Comparison of ENCODE assay signal across 8 mouse cellular contexts in genomic region chr11:96849681-96850467, GRCm38 (mm10). TPM values are rescaled to one million over a fixed set of nuclear protein-coding genes. Genes with fewer than 3 reads are reported as not detected.
DNase-seq lines count a peak whose midpoint lies in the region; ATAC-seq and TF ChIP-seq lines count a peak whose summit lies in the region.

Copz2 (plus strand) TSS chr11:96849870.

- DNase-seq in 3T3-L1 (ENCODE audit: low read depth, low spot score), result peak; percentile 43
- DNase-seq in adrenal gland, adult 2 months, result peak; percentile 83
- DNase-seq in hindbrain, embryonic 10.5 days (ENCODE audit: low spot score), result peak; percentile 66
- DNase-seq in midbrain, postnatal 0 days (ENCODE audit: low spot score), result no peak
- DNase-seq in right cerebral cortex, adult 18-20 months, result no peak
- no peak for DNase-seq in left cerebral cortex, adult 8-10 months (ENCODE audit: low spot score in 2 of 2)

- H3K4me3 ChIP-seq in forebrain, embryonic 16.5 days (replicated peaks; ENCODE audit: low read length), result peak within 1 kb of the TSS; percentile 40
- peak within 1 kb of the TSS; percentile 75 for H3K4me3 ChIP-seq in hindbrain, embryonic 10.5 days
- peak within 1 kb of the TSS; percentile 55 for H3K4me3 ChIP-seq in limb, embryonic 15.5 days
- peak within 1 kb of the TSS; percentile 38 for H3K4me3 ChIP-seq in midbrain, postnatal 0 days (ENCODE audit: low read depth, low read length)

- WGBS in forebrain, embryonic 16.5 days, result 1% methylated on average over 60 of the region's 60 CpGs
- WGBS in hindbrain, embryonic 10.5 days, result 1% methylated on average over 60 of the region's 60 CpGs
- WGBS in limb, embryonic 15.5 days, result under 1% methylated on average over 59 of the region's 60 CpGs
- 2% methylated on average over 54 of the region's 60 CpGs for WGBS in midbrain, postnatal 0 days

- no peak for TF ChIP-seq CTCF in midbrain, postnatal 0 days (IDR thresholded peaks at IDR 0.05)

- peak within 1 kb of the TSS; percentile 61 for H3K4me2 ChIP-seq in forebrain, embryonic 16.5 days (ENCODE audit: low read length)
- H3K4me2 ChIP-seq in limb, embryonic 15.5 days, result peak within 1 kb of the TSS; percentile 65
- peak within 1 kb of the TSS; percentile 79 for H3K4me2 ChIP-seq in midbrain, postnatal 0 days (ENCODE audit: low read depth, low read length, poor library complexity, severe bottlenecking)

- no peak for ATAC-seq in forebrain, embryonic 16.5 days
- ATAC-seq in limb, embryonic 15.5 days (ENCODE audit: insufficient number of reproducible peaks, low FRiP score, low TSS enrichment, low read depth), result peak; percentile 81
- ATAC-seq in midbrain, postnatal 0 days (ENCODE audit: low FRiP score), result no peak

- peaks cover 10% of the 10 kb centered on the region for H3K4me1 ChIP-seq in forebrain, embryonic 16.5 days (replicated peaks; ENCODE audit: control insufficient read depth, insufficient read depth, low read length)
- H3K4me1 ChIP-seq in hindbrain, embryonic 10.5 days (replicated peaks), result peaks cover 26% of the 10 kb centered on the region
- peaks cover 11% of the 10 kb centered on the region for H3K4me1 ChIP-seq in limb, embryonic 15.5 days
- peaks cover 9% of the 10 kb centered on the region for H3K4me1 ChIP-seq in midbrain, postnatal 0 days (ENCODE audit: insufficient read depth, low read length)

- H3K27me3 ChIP-seq in forebrain, embryonic 16.5 days (replicated peaks; ENCODE audit: control insufficient read depth, insufficient read depth, low read length), result peaks cover 12% of the 10 kb centered on the region; the same call in 1 of the 2 replicates
- peaks cover 13% of the 10 kb centered on the region for H3K27me3 ChIP-seq in hindbrain, embryonic 10.5 days (ENCODE audit: insufficient read depth, poor library complexity, severe bottlenecking)
- no peaks in the 10 kb centered on the region for H3K27me3 ChIP-seq in limb, embryonic 15.5 days
- peaks cover 16% of the 10 kb centered on the region; the same call in 1 of the 2 replicates for H3K27me3 ChIP-seq in midbrain, postnatal 0 days (ENCODE audit: insufficient read depth, low read length)

- H3K9me3 ChIP-seq in forebrain, embryonic 16.5 days (ENCODE audit: control insufficient read depth, low read length), result no peaks in the 10 kb centered on the region
- H3K9me3 ChIP-seq in hindbrain, embryonic 10.5 days, result no peaks in the 10 kb centered on the region
- H3K9me3 ChIP-seq in limb, embryonic 15.5 days, result no peaks in the 10 kb centered on the region
- no peaks in the 10 kb centered on the region for H3K9me3 ChIP-seq in midbrain, postnatal 0 days (ENCODE audit: low read length)

- H3K36me3 ChIP-seq in forebrain, embryonic 16.5 days (ENCODE audit: control insufficient read depth, insufficient read depth), result no peaks in the 10 kb centered on the region
- H3K36me3 ChIP-seq in hindbrain, embryonic 10.5 days, result no peaks in the 10 kb centered on the region
- H3K36me3 ChIP-seq in limb, embryonic 15.5 days, result peaks cover 17% of the 10 kb centered on the region
- no peaks in the 10 kb centered on the region for H3K36me3 ChIP-seq in midbrain, postnatal 0 days (ENCODE audit: insufficient read depth, low read length)

- peak within 1 kb of the TSS; percentile 52 for H3K9ac ChIP-seq in forebrain, embryonic 16.5 days (replicated peaks; ENCODE audit: low read depth, low read length)
- H3K9ac ChIP-seq in limb, embryonic 15.5 days, result peak within 1 kb of the TSS; percentile 69
- 0 out of 2 replicates have a peak within 1 kb of the TSS, but pooled peaks have one; percentile 42 for H3K9ac ChIP-seq in midbrain, postnatal 0 days (replicated peaks; ENCODE audit: low read length, poor library complexity, severe bottlenecking)

- H3K27ac ChIP-seq in forebrain, embryonic 16.5 days (ENCODE audit: low read length), result no peak within 1 kb of the TSS
- H3K27ac ChIP-seq in hindbrain, embryonic 10.5 days, result peak within 1 kb of the TSS; percentile 82
- peak within 1 kb of the TSS; percentile 80 for H3K27ac ChIP-seq in limb, embryonic 15.5 days
- H3K27ac ChIP-seq in midbrain, postnatal 0 days (ENCODE audit: low read depth, low read length), result no peak within 1 kb of the TSS

RNA-seq across cellular contexts. Expression of gene Copz2, which starts in this region (rescaled TPM):
- 10 to 100 TPM; 57.1 to 76.8 TPM for total RNA-seq in adrenal gland, adult 2 months (2021)
- polyA plus RNA-seq in adrenal gland, adult 2 months (2012; rRNA removed), result 90.7 and 107 TPM in 2 replicates
- 10.4 and 16.6 TPM in 2 replicates for polyA plus RNA-seq in forebrain, embryonic 16.5 days (2015; fragmentation: Nextera tagmentation; extraction: Ambion mirVana)
- 42.9 and 44.2 TPM in 2 replicates for polyA plus RNA-seq in hindbrain, embryonic 10.5 days (2016; fragmentation: Nextera tagmentation; extraction: Ambion mirVana)
- polyA plus RNA-seq in limb, embryonic 15.5 days (2015; fragmentation: Nextera tagmentation; extraction: Ambion mirVana), result 203 and 213 TPM in 2 replicates
- total RNA-seq in midbrain, postnatal 0 days (2014; rRNA removed), result 12.7 and 12.9 TPM in 2 replicates
- polyA plus RNA-seq in midbrain, postnatal 0 days (2015; fragmentation: Nextera tagmentation; extraction: Ambion mirVana), result 16.7 and 20.3 TPM in 2 replicates
- total RNA-seq in left cerebral cortex, adult 8-10 months (2022), result 10 to 100 TPM in 1 of 4 experiments, 1 to 10 TPM in 3; 6.4 to 10.7 (median 6.8) TPM

Comparison
In these comparisons a context has a peak if more than half of its experiments do, and no peak if none do; other contexts are left out.
1. DNase-seq: peak in 3T3-L1 (single experiment), adrenal gland, adult 2 months (single experiment) and hindbrain, embryonic 10.5 days (single experiment); none in midbrain, postnatal 0 days (single experiment), right cerebral cortex, adult 18-20 months (single experiment) and left cerebral cortex, adult 8-10 months (0 of 2).
2. H3K27ac ChIP-seq: peak in hindbrain, embryonic 10.5 days (single experiment) and limb, embryonic 15.5 days (single experiment); none in forebrain, embryonic 16.5 days (single experiment) and midbrain, postnatal 0 days (single experiment).
3. Peak in every context shown above with its lines, with median percentiles within 50 percentile points of each other: H3K4me2 ChIP-seq, H3K4me3 ChIP-seq and H3K9ac ChIP-seq.